Mouse (Mus musculus): ENCODE results near the gene Sec24c. TPM values are rescaled to one million over a fixed set of nuclear protein-coding genes. Genes with fewer than 3 reads are reported as not detected.

Gene Sec24c
- total RNA-seq, 2 experiments from 2014 or later: 99.6 to 110 TPM

DNA sequence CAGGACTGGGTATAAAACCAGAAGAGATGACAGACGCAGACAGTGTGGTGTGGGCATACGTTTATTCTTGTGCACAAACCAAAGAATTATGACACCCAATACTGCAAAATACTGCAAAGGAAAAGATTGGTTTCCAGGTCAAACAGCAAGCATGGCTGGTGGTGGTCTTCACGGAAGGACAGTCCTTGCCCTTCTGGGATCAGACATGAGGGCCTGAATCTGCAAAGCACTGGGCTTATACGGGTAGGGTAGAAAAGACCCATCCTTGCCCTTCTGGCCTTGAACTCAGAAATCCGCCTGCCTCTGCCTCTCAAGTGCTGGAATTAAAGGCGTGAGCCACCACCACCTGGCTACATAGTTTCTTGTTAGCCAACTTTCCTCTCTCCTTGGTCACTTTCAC is 15.2 kb upstream of the Sec24c start:
- no peak for DNase-seq (ENCODE audit: extremely low spot score in 1 of 2, low spot score in 1 of 2)

DNA sequence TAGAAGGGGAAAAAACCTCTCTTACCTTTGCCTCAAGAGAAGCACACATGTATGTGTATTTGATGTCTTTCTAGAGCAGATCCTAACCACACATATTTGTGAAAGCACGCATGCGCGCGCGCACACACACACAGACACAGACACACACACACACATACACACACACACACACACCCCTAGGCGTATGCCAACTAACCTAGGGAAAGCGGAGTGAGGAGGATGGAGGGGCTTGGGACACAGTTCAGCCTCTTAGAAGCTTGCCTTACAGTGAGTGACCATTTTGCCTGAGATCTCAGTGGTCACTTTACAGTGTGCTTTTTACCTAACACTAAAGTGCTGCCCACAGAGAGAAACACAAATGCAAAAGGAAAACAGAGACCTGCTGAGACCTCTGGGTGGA is 14.4 kb upstream of the Sec24c start:
- DNase-seq (ENCODE audit: extremely low spot score in 1 of 2, low spot score in 1 of 2): no peak

DNA sequence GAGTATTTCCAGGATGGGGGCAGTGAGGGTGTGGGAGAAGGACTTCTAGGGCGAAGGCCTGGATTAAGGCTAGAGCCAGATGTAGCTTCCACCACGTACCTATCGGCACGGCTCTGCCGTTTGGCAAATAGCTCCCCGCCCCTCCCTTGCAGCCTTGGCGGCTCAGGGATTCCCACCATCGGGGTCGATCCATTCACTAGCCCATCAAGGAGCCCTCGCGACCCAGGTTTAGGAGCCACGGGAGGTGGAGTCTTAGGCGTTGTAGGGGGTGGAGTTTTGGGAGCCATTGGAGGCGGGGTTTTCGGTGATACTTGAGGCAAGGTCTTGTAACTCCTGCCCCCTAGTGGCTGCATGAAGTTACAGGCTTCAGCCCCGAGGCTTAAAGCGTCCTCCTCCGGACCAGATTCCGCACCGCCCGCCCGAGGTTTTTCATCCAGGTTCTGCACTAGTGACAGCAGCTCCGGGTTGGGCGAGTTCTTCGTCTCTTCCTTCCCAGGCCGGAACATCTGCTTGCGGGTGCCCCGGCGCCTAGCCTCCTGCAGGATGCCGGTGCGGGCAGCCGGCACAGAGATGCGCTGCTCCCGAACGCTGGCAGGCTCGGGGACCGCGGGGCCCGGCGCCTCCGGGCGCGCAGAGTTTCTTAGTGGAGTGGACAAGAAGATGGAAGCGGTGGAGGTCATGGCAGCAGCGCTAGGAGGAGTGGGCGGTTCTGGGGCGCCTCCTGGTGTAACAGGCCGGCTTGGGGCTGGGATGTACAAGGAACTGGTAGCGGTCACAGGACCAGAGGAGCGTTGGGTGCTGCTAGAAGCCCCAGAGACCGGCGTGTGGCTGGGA is 13.1 kb upstream of the Sec24c start:
- peak; percentile 84 to 89 for DNase-seq (ENCODE audit: extremely low spot score in 1 of 2, low spot score in 1 of 2)

DNA sequence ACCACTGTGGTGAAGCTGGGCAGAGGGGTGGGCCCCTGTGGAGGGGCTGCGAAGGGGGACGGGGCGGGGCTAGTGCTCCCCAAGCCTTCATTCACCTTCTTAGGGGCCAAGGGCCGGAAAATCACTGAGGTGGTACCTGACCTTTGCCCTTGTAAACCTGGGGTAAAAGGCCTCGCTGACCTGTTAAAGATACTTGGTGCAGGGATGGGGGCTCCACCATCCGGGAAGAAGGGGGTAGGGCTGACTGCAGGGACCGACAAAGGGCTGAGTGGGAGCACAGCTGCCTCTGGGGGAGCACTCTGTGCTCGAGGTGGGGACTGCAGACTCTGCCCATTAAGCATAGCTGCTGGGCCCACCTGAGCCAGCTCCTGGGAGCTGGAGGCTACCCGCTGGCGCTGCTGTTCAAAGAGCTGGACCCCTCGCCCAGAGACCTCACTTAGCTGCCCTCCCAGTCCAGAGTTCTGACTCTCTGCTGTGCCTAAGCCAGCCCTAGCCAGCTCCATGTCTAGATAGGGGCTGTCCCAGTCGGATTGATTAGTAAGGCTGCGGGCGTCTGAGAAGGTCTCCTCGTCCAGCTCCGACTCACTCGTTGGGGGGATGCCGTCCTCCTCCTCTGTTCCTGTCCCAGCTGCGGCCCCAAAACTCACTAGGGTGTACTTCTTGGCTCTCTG is 12.3 kb upstream of the Sec24c start:
- peak; percentile 17 to 29 for DNase-seq (ENCODE audit: extremely low spot score in 1 of 2, low spot score in 1 of 2)

DNA sequence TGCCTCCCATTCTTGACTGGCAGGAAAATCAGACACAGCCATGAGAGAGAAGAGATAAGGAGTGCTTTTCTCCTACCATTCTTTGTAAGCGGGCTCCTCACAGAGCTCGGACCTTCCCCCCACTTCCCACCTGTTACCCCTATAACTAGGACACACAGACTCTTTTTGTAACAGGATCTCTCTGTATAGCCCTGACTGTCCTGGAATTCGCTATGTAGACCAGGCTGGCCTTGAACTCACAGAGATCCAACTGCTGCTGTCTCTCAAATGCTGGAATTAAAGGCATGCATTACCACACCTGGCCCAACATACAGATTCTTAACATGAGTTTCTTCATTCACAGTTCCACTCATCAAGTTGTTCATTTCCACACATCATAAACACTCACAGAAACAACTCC is 11.4 kb upstream of the Sec24c start:
- no peak for DNase-seq (ENCODE audit: extremely low spot score in 1 of 2, low spot score in 1 of 2)

DNA sequence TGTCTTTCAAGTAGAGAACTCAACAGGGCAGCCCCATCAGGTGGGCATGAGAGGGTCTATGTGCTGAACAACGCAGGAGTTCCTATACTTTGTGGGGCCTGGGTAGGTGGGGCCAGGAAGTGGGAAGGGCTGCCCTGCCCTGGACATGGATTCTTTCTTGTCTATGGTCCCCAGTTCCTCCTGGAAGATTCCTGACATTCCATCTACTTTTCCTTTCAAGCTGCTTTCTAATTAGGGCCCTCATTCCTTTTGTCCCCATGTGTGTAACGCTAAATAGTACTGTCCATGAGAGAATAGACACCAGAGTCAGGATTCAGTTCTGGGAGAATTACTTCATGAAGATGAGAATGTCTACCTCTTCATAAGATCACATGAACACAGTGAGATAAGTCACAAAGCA is 10.5 kb upstream of the Sec24c start:
- DNase-seq (ENCODE audit: extremely low spot score in 1 of 2, low spot score in 1 of 2): no peak

DNA sequence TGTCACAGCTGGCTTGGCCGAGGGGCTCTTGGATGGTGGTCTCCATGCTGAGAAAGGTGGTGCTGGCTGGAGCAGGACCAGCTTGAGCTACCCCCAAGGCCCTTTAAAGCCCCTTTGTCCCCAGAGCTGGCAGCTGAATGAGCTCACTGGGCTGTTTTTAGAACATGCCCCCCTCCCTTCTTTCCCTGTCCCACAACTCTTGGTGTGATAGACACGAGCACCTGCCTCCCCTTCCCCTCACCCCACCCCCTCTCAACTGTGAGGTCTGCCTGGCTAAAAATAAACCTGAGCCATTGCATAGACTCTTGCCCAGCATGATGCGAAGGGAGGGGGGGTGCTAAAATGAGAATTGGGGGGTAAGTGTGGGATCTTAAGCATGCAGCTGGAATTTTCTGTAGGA is 9.7 kb upstream of the Sec24c start:
- no peak for DNase-seq (ENCODE audit: extremely low spot score in 1 of 2, low spot score in 1 of 2)

DNA sequence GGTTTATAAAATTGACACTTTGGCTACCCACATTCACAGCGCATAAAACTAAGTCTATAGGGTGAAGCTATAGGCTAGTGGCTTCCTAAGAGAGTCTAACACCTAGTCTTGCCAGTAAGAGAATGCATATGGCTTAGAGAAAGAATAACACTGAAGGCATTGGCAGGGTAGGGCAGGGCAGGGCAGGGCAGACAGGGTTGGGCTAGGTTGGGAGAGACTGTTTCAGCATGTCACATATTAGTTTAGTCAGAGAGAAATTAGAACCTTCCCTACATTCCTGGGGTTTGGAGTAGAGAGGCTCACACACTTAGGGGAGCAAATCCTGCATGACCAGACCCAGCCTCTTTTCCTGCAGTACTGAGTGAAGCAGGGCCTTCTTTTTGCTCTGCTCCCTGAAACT is 6.6 kb upstream of the Sec24c start:
- DNase-seq (ENCODE audit: extremely low spot score in 1 of 2, low spot score in 1 of 2): no peak

DNA sequence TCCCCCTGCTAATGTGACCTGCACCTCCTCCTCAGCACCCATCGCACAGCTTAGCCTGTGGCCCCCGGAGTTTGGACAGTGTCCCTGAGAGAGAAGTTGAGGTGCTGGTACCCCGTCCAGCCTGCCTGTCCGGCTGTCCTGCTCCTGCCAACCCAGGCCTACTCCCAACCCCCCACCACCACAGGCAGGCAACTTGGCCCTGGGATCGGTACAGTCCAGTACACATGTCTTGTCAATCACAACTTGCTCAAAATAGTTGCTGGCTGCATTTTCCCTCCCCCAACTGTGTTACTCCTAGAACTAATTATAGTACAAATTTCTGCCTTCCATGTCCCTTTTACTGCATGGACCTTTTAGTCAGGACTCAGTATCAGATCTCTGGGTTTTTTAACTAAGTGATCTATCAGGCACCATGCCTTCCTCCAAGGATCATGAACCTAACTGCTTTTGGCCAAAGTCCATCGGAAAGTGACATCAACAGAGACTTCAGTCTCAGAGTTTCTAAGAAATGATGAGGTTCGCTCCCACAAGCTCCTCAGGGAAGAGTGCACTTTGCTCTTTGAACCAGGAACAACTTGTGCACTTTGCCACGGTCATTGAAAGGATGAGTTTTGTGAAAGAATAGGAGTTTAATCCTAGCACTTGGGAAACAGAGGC is 5.8 kb upstream of the Sec24c start, which contains the start of gene Synpo2l:
Gene Synpo2l (minus strand): TSS at position 201 of the 657 bp plus-strand sequence.
- no peak for DNase-seq (ENCODE audit: extremely low spot score in 1 of 2, low spot score in 1 of 2)

DNA sequence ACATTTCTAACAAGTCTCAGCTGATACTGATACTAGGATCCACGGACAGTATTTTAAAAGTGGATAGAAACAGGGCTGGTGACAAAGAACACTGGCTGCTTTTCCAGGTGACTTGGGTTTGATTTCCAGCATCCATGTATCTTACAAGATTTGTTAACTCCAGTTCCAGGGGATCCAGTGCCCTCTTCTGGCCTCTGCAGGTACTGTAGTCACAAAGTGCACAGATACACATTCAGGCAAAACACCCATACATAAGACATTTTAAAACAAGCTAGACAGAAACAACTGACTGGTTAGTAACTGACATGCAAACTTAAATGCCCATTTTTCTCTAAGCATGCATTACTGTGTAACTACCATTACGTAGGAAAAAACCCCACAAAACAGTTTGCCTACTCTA is 1.1 kb upstream of the Sec24c start:
- no peak for DNase-seq (ENCODE audit: extremely low spot score in 1 of 2, low spot score in 1 of 2)

DNA sequence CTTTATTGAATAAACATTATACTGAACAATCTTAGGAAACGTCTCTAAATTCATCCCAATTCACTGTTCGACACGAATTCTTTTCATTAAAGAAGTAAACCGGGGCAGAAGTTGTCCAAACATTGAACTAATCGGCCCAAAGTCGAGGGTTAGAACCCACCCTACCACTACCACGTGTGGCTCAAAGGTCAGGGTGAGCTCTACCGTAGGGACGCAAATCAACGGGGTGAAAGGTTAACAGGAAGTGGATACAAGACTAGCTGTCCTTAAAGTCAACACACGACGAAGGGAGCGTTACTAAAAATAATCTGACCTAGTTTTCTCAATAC is 409 bp upstream of the Sec24c start:
- DNase-seq (ENCODE audit: extremely low spot score in 1 of 2, low spot score in 1 of 2): no peak

DNA sequence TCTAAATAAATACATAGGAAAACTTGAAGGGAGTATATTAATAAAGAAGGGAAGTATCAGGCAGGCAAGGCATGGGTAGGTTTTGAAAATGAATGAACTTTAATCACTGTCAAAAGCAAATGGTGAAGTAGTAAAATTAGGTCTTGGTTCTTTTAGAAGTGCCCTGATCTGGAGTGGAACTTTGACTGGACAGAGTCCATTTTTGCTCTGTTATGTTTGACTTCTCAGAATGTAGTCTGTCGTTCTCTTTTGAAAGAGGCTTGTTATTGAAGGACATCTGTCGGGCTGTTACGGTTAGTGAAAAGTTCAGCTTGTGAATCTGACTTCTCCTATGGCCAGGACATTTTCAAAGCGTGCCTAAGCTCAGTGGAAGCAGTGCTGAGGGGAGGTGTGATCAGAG is 3.8 kb downstream of the Sec24c start:
- no peak for DNase-seq (ENCODE audit: extremely low spot score in 1 of 2, low spot score in 1 of 2)

DNA sequence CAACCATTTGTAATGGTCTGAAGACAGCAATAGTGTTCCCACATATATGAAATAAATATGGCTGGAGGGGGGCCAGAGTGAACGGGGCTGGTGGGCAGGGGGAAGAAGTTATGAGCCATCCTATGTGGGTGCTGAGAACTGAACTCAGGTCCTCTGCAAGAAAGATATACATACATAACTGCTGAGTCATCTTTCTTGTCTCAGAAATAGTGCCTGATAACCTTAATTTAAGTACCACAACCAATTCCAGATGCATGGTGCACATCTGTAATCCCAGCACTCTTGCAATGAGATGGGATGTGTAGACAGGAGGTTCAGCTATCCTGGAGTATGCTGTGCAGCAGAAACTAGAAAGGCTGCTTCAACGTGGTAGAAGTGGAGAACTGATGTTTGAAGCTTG is 7.6 kb downstream of the Sec24c start:
- DNase-seq (ENCODE audit: extremely low spot score in 1 of 2, low spot score in 1 of 2): no peak

DNA sequence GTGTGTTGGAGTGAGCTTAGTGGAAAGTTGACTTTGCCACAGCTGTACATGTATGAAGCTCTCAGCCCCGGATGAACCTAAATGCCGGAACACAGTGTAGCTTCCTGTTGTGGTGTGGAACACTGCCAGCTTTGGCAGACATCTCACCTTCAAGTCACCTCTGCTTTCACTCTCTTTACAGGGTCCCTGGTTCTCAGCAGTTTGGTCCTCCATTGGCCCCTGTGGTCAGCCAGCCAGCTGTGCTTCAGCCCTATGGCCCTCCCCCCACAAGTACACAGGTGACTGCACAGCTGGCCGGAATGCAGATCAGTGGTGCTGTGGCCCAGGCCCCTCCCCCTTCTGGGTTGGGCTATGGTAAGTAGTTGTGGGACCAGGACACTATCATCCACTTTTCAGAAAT is 8.4 kb downstream of the Sec24c start:
- DNase-seq (ENCODE audit: extremely low spot score in 1 of 2, low spot score in 1 of 2): no peak

DNA sequence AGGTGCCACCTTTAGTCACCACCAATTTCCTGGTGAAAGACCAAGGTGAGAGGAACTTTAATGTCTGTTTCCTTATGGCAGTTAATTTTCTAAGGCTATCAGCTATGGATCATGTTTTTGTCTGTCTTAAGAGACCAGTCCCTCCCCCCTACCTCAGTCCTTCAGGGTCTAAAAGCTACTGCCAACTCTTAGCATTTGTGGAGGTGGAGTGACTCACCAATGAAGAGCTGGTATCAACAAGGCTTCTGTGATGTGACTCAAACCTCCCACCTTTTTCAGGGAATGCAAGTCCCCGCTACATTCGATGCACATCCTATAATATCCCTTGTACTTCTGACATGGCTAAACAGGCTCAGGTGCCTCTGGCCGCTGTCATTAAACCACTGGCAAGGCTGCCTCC is 12.5 kb downstream of the Sec24c start:
- DNase-seq (ENCODE audit: extremely low spot score in 1 of 2, low spot score in 1 of 2): no peak

DNA sequence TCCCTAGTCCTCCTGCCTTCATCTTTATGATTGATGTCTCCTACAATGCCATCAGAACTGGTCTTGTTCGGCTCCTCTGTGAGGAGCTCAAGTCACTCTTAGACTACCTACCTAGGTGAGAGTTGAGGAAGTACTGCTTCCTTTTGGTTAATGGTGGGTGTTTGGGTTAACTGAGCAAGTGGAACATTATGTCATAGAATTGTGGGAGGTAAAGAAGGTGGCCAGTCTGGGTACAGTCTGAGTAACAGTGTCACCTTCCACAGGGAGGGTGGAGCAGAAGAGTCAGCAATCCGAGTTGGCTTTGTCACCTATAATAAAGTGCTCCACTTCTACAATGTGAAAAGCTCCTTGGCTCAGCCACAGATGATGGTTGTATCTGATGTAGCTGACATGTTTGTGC is 14.9 kb downstream of the Sec24c start:
- DNase-seq (ENCODE audit: extremely low spot score in 1 of 2, low spot score in 1 of 2): no peak

DNA sequence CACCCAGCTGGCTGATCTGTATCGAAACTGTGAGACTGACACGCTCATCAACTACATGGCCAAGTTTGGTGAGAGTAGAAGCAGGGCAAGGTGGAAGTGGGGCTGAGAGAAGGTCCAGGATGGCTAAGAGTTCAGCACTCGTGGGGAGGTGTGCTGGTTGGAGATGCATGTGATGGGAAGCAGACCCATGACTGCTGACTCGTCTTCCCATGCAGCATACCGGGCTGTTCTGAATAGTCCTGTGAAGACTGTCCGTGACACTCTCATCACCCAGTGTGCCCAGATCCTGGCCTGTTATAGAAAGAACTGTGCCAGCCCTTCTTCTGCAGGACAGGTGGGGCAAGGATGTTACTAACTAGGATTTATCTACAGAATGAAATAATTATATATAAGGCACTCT is 17.7 kb downstream of the Sec24c start:
- no peak for DNase-seq (ENCODE audit: extremely low spot score in 1 of 2, low spot score in 1 of 2)

DNA sequence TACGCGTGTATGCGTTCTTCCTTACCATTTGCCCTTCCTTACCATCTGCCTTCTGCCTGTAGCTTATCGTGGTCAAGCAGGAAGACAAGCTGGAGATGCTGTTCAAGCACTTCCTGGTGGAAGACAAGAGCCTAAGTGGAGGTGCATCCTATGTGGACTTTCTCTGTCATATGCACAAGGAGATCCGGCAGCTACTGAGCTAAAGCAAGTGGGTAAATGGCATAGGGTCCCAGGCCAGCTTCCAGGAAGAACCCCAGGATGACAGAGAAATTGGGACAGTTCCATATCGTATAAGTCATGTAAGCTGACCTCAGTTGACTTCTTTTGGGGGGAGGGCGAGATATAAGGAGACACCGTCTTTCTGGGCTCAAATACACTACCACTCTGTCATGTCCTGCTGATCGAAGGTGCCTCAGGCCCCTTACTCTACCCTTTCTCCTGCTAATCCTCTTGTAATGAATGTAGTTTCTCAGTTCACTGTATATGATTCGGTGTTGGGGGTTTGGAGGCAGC is 19.5 kb downstream of the Sec24c start:
- no peak for DNase-seq (ENCODE audit: extremely low spot score in 1 of 2, low spot score in 1 of 2)

DNA sequence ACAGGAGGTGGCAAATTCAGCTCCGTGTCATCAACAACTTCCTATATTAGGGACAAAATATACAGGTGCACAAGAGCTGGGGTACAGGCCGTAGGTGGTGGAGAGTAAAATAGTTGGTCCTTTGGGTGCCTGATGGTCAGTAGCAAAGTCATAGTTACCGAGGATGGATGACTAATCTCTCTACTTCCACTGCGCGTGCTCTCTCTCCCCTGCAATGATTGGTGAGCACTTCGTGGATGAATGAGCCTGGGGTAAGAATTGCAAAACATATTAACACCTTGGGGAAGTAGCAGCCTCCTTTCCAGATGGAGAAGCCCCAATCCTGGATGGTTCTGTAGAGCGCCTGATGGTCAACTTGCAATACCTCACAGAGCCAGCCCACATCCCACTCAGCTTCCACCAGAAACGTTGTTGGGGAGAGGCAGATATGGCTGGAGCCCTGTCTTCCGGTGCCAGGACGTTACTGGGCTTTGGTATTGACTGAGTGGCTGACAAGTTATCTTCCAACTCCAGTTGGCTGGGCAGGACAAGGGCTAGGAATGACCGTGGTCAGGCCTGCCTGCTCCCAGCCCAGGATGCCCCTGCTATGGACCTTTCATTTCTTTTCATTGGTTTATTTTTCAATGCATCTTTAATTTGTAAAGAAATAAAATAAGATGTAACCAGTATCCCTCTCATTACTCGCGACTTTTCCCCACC is 20.2 kb downstream of the Sec24c start:
- DNase-seq (ENCODE audit: extremely low spot score in 1 of 2, low spot score in 1 of 2): peak in 1 of 2 experiments; percentile 38

DNA sequence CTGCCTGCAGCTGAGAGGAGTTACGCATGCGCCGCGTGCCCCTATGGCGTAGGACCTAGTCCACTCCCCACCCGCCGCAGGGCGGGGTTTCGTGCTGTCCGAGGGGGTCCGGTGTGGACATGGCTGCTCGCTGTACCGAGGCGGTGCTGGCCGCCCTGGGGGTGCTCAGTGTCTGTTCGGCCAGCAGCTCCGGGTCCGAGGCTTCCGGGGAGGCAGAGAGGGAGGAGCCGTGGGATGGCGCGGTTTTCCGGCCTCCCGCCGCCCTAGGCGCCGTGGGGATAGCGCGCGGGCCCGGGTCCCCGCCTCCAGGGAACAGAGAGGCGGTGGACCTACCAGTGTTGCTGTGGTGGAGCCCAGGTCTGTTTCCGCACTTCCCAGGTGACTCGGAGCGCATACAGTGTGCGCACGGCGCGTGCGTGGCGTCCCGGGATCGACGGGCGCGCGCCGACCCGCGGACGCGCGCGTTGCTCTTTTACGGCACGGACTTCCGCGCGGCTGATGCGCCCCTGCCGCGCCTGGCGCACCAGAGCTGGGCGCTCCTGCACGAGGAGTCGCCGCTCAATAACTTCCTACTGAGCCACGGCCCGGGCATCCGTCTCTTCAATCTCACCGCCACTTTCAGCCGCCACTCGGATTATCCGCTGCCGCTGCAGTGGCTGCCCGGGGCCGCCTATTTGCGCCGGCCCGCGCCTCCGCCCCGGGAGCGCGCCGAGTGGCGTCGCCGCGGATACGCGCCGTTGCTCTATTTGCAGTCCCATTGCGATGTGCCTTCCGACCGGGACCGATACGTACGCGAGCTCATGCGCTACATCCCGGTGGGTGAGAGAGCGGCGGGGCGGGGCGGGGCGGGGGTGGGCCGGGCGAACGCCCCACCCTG is 21.0 kb downstream of the Sec24c start, which contains the start of gene Fut11:
Gene Fut11 (plus strand): TSS at position 85 of the 877 bp plus-strand sequence.
- peak; percentile 74 to 78 for DNase-seq (ENCODE audit: extremely low spot score in 1 of 2, low spot score in 1 of 2)
